Mouse (Mus musculus) cerebellum, postnatal 4 days (tissue): Measurements from ENCODE around the gene Gfra1.
A peak's percentile ranks its signal among the peaks of the same experiment; 100 is the strongest.

Experiments used
- DNase-seq, 2 experiments: peaks; one replicate each; pipeline ENCODE4 v3.0.0; 2022; ENCODE audit warnings: low spot score in 2 of 2, mixed read lengths in 1 of 2

Gene Gfra1

DNA sequence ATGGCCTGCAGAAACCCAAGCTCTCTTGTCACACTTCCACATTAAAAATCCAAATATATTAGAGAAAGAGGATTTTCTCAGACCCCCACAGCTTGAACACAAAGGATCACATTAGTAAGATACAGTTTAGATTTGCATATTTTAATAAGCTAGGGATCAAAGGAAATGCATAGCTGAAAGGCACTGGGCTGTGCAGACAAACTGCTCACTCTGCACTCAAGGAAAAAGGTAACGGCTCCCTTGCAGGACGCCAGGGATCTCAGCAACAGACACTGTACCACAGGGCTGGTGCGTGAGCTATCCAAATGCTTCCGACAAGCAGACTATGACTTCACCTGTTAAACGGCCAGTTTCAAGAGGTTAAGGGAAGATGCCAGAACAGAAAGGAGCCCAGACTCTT, 127.7 kb downstream of the Gfra1 start:
- DNase-seq: no peak

DNA sequence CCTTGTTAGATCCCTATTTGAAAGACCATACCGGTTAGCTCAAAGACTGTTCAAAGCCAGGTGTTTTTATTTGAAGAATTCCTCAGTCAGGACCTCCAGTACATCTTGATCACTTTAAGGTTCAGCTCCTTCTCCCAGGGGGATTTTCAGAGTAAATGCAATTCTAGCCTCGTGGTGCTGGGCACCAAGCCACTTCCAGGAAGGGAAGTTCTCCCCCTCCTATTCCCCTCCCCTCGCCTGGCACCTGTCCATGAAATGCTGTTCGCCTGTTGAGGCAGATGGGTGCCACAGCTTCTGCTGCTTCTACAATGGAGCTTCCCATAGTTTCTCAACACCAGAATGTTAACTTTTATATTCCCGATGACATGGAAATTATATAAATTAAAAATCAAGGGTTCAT, 139.2 kb downstream of the Gfra1 start:
- DNase-seq: peak in 1 of 2 experiments; percentile 48

DNA sequence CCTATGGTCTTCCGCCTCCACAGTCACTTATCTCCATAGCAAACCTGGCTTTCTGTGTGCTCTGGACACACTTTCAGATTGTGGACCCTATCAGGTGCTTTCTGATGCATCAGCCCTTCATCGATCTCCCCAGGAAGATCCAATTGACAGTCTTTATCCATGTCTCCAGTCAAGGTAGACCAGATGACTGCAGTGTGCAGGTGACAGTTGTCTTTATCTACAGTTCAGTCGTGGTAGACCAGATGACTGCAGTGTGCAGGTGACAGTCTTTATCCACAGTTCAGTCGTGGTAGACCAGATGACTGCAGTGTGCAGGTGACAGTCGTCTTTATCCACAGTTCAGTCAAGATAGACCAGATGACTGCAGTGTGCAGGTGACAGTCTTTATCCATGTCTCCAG, 140.0 kb downstream of the Gfra1 start:
- DNase-seq: no peak

DNA sequence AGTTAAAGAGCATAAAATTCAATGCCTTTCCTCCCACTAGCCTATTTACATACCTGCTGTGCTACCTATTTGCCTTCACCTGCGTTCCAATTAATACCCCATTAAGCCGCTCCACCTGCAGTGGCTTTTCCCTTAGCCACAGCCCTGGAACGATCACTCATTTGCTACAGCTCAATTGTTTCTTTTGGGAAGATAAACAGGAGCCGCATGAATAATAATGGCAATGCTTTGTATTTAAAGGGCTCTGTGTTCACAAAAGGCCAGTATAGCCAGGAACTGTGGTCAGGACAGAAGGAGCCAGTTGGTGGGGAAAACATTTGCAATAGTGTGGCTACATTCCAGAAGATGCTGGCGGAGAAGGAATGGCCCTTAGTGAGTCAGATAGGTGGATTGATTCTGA, 141.1 kb downstream of the Gfra1 start:
- DNase-seq: no peak

DNA sequence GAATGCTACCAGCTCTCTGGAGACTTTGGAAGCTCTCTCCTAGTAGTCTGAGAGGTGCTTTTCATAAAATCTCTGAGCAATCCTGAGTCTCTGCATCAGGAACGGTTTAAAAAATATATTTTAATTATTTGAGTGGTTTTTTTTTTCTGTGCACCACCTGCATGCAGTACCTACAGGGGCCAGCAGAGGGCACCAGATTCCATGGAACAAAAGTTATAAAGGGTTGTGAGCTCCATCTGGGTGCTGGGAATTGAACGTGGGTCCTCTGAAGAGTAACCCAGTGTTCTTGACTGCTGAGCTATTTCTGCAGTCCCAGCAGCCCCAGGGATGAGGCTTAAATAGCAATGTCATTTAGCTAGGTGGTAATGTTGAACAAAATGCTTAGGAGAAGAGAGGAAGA, 141.9 kb downstream of the Gfra1 start:
- DNase-seq: no peak

DNA sequence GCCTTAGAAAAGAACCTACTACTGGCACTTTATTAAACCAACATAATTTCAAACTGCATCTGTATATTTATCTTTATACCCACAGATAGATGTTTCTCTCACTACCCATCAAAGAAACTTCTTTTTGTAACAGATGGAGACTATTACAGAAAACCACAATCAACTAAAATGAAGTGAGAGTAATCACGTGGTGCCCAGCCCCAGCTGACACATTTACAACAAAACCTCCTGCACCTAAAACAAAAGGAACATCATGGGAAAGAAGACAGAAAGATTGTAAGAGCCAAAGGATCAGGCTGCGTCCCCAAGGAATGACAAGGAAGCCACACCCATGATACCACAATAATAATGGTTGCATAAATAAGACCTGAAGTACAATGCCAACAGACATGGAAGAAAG, 143.2 kb downstream of the Gfra1 start:
- DNase-seq: no peak

DNA sequence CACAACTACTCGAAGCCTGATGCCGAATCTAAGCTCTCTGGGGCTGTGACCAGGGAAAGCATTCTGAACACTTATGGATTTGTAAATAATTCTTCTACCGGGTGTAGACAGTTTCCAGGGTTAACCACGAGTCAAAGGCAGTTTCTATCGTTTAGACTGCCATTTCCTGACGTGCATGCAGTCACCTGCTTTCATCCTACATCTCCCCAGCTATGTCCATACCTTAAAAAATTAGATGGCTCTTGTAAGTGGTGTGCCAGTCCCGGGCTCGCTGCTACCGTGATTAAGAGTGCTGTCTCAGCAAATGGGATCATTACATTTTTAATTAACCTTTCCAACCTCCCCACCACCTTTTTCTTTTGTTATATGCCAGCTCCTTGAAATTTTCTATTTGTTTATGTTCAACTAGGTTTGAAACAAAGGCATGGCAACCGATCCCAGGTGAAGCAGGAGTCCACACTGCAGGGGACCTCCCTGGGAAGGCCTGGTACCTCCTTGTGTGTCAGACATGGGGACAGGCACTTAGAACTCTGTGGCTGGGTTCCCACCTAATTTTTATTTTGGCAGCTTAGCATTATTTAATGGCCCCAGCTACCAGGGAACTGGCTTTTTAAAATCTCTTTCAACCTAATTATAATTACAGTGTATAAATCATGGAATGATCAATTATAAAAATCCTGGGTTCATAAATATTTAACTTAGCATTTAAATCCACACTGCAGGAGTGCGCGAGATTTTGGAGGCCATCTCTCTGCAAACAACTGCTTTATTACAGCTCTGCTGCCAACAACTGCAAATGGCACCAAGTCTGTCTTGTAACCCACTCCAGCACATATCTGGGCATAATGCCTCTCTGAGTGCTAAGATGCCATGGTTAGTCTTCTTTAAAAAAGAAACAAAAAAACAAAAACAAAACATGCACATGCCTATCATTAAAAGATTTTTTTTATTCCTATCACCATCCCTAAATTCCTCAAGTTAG, 145.1 kb downstream of the Gfra1 start:
- DNase-seq: no peak

DNA sequence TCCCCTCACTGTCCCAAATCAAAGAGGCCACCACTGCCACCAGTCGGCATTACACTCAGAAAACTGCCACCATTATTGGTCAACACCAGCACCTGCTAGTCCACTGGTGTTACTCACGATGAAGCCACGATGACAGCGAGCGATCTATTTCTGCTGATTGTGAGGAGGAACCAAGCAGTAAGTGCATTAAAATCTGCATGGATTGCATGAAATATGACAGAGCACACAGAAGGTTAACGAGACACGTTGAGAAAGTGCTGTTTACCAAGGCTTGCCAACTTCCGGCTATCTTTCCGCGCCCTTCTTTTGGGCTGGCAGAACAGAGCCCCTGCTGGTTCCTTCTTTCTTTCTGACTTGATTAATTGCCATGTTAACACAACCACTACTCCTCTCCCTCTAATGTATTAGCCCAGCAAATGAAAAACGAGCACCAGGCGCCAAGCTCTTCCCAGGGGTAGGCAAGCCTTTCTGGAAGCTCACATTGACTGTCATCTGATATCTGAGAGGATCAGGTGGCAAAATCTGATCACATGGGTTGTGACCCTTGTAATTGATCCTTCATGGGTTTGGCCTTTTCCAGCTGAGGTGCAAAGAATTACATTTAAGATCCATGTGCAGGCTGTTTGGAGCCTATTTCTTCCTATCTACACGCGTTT, 146.0 kb downstream of the Gfra1 start:
- no peak for DNase-seq

DNA sequence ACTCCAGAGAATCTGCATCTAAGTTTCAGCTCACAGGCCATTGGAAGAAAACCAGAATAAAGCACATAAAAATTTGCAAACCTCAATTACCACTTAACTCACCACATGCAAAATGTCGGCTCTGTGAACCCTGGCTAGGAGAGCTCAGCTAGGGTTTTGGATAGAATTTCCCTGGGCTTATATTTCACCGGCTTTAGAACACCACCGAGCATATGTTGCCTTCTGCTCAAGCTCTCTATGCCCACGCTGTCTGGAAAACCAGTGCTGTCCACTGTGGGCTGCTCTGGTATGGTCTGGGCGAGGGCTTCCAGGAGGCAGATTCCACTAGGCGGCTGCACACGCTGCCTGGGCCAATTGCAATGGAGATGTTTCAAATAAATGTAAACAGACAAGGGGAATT, 154.6 kb downstream of the Gfra1 start:
- no peak for DNase-seq

DNA sequence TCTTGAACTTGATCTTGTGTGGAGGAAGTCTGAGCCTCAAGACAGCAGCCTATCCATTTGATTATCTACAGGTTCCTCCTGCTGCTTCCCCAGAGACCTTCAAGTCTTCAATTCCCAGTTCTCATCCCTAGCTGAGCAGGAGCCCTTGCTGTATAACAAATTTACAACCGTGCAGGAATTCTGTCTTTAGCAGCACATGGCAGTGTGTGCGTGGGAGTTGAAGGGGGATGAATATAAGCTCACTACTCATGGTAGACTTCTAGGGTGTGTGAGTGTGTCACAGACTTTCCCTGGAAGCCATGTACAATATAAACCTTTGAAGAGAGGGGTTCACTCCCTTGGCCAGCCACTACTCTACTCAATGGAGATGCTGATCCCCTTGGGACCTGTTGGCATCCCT, 157.8 kb downstream of the Gfra1 start:
- no peak for DNase-seq

DNA sequence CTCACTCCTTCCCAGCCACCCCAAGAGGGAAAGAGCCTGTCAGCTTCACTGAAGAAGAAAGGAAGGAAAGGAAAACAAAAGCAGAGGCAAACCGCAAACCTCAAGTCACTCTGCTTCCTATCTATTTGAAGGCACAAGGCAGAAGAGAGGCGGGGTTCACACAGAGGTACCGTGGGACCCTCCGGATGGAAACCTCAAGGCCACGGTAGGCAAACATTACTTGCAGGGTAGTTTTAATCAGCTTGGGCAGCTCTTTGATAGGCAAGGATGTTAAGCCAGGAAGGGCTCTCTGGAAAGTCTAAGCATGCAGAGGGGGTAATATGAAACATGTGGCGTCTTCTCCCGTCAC, 158.9 kb downstream of the Gfra1 start:
- DNase-seq: no peak

DNA sequence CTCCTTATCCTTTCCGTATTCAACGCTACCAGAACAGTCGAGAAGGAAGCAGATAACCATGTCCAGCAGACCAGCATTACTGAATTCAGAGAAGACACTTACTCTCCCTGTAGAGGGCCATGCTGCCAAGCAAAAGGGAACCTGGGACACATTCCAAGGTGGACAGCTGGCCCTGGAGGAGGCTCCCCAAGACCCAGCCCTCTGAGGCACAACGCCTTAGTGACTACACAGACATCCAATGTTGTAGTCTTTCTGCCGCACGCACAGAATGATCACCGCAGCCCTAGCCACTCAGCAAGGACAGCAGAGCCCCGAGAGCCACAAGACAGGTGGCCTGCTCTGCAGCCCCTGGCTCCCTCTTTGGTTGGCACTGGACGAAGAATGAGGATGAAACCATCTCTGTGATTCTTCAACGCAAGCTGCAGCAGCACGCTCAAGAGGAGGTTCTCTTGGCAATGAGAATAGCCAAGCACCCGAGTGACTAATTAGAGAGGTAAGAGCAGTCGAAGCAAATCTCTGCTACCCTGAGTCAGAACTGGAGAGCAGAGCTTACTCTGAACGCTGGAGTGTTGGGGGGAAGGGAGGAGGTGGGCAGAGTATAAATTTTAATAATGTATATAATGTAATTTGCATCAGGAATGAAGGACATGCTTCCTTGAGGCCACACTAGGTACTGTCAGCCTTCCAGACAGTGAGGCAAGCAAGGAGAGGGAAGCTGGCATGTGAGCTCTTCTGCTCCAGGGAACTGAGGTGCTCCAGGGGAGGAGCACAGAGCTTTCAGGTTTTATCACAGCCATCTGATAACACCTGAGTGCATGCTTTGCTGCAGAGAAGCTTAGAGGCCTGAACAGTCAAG, 159.5 kb downstream of the Gfra1 start:
- peak; percentile 32 to 73 for DNase-seq

DNA sequence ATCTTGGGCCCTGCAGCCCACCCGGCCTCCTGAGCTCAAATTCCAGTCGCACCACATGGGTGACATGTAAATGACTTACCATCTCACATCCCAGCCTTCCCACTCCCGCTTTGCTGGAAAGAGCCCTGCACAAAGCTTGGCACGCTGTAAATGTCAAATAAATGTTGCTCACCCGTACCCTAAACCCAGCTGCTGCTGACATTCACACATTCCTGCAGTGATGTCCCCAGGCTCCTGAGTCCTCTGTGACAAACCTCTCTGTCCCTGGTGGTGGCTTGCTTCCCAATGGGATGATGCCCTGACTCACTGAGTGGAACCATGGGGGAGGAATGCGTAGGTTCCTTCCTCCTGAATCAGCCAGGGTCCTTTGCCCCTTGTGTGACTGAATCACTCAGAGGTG, 167.6 kb downstream of the Gfra1 start:
- DNase-seq: no peak

DNA sequence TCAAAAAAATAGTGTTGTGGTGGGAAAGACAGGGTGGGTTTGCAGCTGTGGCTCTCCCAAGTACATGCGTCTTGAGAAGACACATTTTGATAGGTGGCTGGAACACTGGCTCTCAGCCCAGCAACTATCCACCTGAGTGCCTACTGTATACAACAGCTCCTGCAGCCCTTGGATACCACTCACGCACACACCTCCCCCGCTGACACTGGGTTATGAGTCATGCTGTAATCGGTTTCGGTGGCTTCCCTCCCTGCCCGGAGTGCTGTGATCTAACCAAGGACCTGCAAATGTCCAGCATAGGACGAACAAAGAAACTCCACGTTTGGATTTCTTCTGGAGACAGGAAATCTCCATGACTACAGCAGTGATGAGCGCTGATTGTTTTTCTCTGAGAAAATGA, 180.4 kb downstream of the Gfra1 start:
- no peak for DNase-seq

DNA sequence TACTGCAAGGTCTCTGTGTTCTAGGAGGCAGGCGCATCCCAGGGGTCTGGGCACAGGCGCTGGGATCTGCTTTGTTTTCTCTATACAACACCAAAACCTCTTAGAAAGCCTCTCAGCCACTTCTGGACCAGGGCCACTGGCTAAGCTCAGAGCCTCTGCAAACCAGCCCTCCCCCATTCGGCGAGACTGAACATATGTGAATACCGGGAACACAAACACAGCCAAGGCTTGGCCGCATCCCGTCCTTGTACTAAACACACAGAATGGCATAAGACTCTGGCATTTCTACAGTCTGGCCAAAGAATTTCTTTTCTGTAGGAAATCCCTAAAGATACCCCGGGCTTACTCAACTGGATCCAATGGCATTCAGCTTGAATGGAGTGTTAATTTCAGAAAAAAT, 183.9 kb downstream of the Gfra1 start:
- DNase-seq: peak in 1 of 2 experiments; percentile 21

DNA sequence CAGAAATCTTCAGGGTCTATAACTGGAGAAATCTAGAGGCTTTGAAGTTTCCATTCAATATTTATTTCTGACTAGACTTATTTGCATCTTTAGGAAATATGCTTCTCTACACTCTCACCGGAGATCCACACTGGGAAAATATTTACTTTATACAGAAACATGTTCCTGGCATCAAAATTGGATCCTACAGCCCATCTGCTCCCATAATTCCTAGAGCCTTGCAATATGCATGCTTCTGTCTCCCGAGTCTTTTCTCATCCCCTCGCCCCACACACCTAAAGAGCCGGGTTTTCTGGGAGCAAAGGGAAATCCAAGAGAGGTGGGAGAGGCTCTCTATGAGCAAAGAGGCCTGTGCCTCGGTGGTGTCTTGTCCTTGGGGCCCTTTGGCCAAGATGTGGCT, 184.9 kb downstream of the Gfra1 start:
- no peak for DNase-seq

DNA sequence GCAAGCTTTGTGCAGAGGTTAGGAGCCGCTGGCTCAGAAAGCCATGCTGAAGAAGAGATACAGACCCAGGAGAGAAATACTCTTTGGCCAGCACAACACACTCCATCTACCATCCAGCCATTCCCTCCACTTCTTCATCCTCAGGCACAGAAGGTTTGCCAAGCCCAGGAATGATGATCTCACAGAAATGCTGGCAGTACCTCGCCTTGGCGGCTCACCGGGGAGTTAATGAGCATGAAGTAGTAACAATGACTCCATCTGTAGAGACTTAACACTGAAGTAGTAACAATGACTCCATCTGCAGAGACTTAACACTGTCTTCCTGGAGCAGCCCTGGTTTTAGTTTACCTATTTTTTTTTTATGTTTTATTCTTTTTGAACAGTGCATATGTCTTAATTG, 187.2 kb downstream of the Gfra1 start:
- no peak for DNase-seq

DNA sequence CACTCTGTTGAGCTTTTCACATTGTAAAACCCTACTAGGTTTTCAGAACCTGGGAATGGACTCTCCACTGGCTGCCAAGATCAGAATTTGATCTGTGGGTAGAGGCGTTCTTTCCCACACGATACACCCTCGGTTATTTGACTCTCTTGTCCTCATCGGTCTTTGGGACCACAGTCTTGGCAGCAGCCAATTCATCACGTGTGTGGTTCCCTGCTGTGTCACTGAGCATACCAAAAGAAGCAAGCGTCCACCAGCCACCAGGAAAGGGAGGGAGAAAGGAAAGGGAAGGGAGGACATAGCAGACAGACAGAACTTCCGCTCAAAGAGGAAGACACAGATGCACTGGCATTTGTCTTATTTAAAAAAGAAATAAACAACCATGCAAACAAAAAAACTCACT, 189.1 kb downstream of the Gfra1 start:
- no peak for DNase-seq

DNA sequence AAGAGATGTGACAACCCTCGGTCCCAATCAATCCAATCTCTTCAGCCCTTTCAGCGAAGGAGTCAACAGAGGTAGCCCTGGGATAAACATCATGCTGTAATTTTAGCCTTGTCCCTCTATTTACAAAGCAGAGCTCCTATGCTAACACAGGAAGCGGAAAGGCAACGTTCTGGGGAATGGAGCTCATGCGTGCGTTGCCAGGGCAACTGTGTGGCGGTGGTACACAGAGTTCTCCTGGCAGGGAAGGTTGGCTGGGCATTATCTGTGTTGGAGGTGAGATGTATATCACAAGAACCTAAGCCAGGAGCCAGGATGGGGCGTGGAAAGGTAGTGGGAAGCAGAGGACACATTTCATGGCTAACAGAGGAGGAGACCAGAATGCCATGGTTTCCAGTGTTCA, 194.8 kb downstream of the Gfra1 start:
- no peak for DNase-seq

DNA sequence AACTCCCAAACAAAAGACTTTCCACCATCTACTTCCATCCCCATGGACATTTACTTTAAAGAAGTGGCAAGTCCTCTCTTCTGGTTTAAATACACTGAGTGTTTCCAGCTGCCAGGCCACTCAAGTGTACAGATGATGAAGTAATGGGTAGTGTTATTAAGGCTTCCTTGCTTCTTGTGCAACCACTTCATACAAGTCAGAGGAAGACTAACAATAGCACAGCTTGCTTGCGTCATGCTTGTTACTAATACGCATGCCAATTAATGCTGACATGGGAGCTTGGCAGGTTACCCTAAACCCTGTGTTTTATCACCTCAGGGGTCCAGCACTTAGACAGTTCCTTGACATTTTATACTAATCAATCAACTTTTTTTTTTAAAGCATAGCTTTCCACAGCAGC, 196.5 kb downstream of the Gfra1 start:
- DNase-seq: no peak

DNA sequence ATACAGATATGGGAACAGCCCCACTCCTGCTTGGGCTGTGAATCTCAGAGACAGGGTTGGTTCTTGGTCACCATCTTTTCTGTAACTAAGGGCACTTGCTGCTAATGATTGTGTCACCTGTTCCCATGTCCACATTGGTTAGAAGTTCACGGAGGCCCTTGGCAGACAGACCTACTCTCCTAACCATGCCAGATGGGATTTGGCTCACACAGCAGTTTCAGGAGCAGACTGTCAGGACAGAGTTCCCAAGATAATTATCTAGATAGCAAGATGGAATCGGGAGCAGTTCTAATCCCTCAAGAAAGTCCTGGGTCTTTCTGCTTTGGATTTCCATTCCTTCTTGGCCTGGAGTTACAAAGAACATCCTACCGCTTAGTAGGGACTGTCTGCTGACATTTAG, 199.2 kb downstream of the Gfra1 start:
- DNase-seq: no peak

DNA sequence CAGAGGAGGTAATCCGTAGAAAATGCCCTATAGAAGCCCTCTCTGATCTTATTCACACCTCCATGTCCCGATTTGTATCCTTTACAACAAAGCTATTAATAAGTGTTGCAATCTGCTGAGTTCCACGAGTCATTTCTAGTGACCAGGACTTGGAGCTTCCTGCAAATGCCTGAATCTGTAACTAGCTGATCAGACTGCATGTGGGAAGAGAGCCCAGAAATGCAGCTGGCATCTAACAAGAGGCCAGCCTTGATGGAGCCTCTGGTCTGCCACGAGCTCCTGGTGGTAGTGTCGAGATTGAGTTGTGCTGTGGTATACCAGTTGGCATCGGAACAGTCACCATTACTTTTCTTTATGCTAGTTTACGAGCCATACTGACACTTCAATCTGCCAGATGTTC, 200.3 kb downstream of the Gfra1 start:
- no peak for DNase-seq
